8 mouse cellular contexts compared by ENCODE assay signal in the genomic region with DNA sequence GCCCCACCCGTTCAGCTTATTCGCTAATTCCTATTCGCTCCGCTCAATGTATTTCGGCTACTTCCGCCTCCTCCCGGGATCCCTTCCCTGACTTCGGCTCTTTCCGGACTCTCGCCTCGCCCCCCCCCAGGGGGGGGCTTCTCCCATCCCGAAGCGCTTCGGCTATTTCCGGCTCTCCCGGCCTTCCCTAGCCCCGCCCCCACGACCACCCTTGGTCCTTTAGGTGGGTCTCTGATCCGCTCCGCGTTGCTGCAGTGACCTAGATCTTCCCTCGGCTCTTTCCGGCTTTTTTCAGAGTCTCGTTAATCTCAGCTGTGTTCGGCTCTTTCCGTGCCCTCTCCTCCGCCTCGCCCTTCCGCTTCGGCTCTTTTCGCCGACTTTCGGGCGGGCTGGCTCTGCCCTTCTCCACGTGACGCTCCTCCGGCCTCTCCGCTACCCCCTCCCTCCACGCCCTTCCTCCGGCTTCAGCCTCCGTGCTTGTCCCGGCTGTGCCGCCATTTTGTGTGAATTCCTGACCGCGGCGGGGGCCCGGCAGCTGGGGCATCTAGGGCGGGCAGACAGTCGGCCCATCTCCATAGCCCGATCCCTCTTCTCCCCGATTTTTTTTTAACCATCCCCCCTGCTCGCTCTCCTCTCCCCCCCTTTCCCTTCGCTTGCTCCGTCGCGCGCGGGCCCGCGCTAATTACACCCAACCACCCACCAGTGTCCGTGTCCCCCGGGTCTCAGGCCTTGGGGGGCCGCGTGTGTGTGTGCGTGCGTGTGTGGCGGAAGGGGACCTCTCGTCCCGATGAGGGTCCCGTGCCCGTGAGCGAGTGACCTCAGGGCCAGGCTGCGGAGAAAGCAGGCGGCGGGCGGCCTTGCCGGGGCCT. TPM values are rescaled to one million over a fixed set of nuclear protein-coding genes. Genes with fewer than 3 reads are reported as not detected.
A peak's percentile ranks its signal among the peaks of the same experiment; 100 is the strongest.
DNase-seq lines count a peak whose midpoint lies in the region; ATAC-seq and TF ChIP-seq lines count a peak whose summit lies in the region.

No protein-coding gene starts in this region.

- peak; percentile 52 for TF ChIP-seq POLR2A in CH12.LX (IDR thresholded peaks at IDR 0.05; ENCODE audit: low read depth, low read length)
- peak; percentile 86 for TF ChIP-seq POLR2A in testis, adult 2 months (IDR thresholded peaks at IDR 0.05; ENCODE audit: control insufficient read depth, low read depth, low read length)

- H3K4me3 ChIP-seq in CH12.LX (replicated peaks in 1 of 3; ENCODE audit: low read depth in 2 of 3, low read length in 2 of 3, poor library complexity in 1 of 3), result peak overlapping the region; percentile 87 to 91 (median 90)
- peak overlapping the region; percentile 92 for H3K4me3 ChIP-seq in forebrain, embryonic 11.5 days (ENCODE audit: low read depth, low read length)
- peak overlapping the region; percentile 93 for H3K4me3 ChIP-seq in heart, embryonic 16.5 days (ENCODE audit: low read length)
- H3K4me3 ChIP-seq in liver, embryonic 16.5 days (ENCODE audit: low read depth, low read length), result peak overlapping the region; percentile 91
- peak overlapping the region; percentile 93 for H3K4me3 ChIP-seq in neural tube, embryonic 13.5 days
- H3K4me3 ChIP-seq in testis, adult 2 months (ENCODE audit: control insufficient read depth, low read depth, low read length), result peak overlapping the region; percentile 93

- peak overlapping the region; percentile 99 for H3K9ac ChIP-seq in CH12.LX (ENCODE audit: insufficient read depth, low read depth)
- H3K9ac ChIP-seq in forebrain, embryonic 11.5 days (ENCODE audit: low read length), result peak overlapping the region; percentile 100
- H3K9ac ChIP-seq in heart, embryonic 16.5 days (ENCODE audit: low read length), result peak overlapping the region; percentile 100
- peak overlapping the region; percentile 100 for H3K9ac ChIP-seq in liver, embryonic 16.5 days (ENCODE audit: low read depth, low read length)
- peak overlapping the region; percentile 100 for H3K9ac ChIP-seq in neural tube, embryonic 13.5 days

- peak overlapping the region; percentile 98 for H3K27ac ChIP-seq in CH12.LX (ENCODE audit: insufficient read depth, low read depth)
- peak overlapping the region; percentile 100 for H3K27ac ChIP-seq in forebrain, embryonic 11.5 days (ENCODE audit: low read depth, low read length)
- H3K27ac ChIP-seq in heart, embryonic 16.5 days (ENCODE audit: low read length), result peak overlapping the region; percentile 100
- H3K27ac ChIP-seq in liver, embryonic 16.5 days (ENCODE audit: low read length), result peak overlapping the region; percentile 100
- peak overlapping the region; percentile 100 for H3K27ac ChIP-seq in neural tube, embryonic 13.5 days (replicated peaks)
- H3K27ac ChIP-seq in testis, adult 2 months (ENCODE audit: control insufficient read depth, insufficient read depth, low read depth, low read length), result peak overlapping the region; percentile 98

- H3K4me1 ChIP-seq in CH12.LX (ENCODE audit: control insufficient read depth in 1 of 2, insufficient read depth in 2 of 2), result peaks cover 2 to 20% of the 10 kb centered on the region in 2 experiments; a peak in 2 of 4 replicates
- H3K4me1 ChIP-seq in forebrain, embryonic 11.5 days (replicated peaks; ENCODE audit: control insufficient read depth, insufficient read depth, low read length), result peaks cover 10% of the 10 kb centered on the region; the same call in 1 of the 2 replicates
- H3K4me1 ChIP-seq in heart, embryonic 16.5 days (ENCODE audit: control insufficient read depth, insufficient read depth, low read length), result peaks cover 22% of the 10 kb centered on the region
- peaks cover 26% of the 10 kb centered on the region for H3K4me1 ChIP-seq in liver, embryonic 16.5 days (ENCODE audit: control insufficient read depth, low read depth, low read length)
- H3K4me1 ChIP-seq in neural tube, embryonic 13.5 days (replicated peaks), result peaks cover 27% of the 10 kb centered on the region
- H3K4me1 ChIP-seq in testis, adult 2 months (ENCODE audit: control insufficient read depth, insufficient read depth, low read length), result peaks cover 23% of the 10 kb centered on the region

- under 1% methylated on average over 76 of the region's 77 CpGs for WGBS in forebrain, embryonic 11.5 days
- 1% methylated on average over 77 of the region's 77 CpGs for WGBS in heart, embryonic 16.5 days
- WGBS in liver, embryonic 16.5 days (ENCODE audit: insufficient replicate concordance), result under 1% methylated on average over 77 of the region's 77 CpGs
- under 1% methylated on average over 77 of the region's 77 CpGs for WGBS in neural tube, embryonic 13.5 days

- ATAC-seq in forebrain, embryonic 11.5 days (replicated peaks; ENCODE audit: low FRiP score), result peak; percentile 91
- ATAC-seq in heart, embryonic 16.5 days (replicated peaks; ENCODE audit: extremely low read depth, insufficient read depth, low FRiP score), result peak; percentile 86
- ATAC-seq in liver, embryonic 16.5 days (ENCODE audit: low read depth), result peak; percentile 80
- ATAC-seq in neural tube, embryonic 13.5 days (ENCODE audit: low read depth), result peak; percentile 95

- H3K36me3 ChIP-seq in CH12.LX (replicated peaks in 1 of 2; ENCODE audit: control insufficient read depth in 1 of 2, insufficient read depth in 1 of 2, low read length in 1 of 2), result peaks cover 0 to 5% of the 10 kb centered on the region in 2 experiments
- H3K36me3 ChIP-seq in forebrain, embryonic 11.5 days (ENCODE audit: control insufficient read depth, insufficient read depth, low read length), result no peaks in the 10 kb centered on the region
- H3K36me3 ChIP-seq in heart, embryonic 16.5 days (ENCODE audit: control insufficient read depth, insufficient read depth), result no peaks in the 10 kb centered on the region
- H3K36me3 ChIP-seq in liver, embryonic 16.5 days (ENCODE audit: control insufficient read depth, insufficient read depth), result no peaks in the 10 kb centered on the region
- H3K36me3 ChIP-seq in neural tube, embryonic 13.5 days, result no peaks in the 10 kb centered on the region
- H3K36me3 ChIP-seq in testis, adult 2 months (ENCODE audit: control insufficient read depth, insufficient read depth, low read length), result no peaks in the 10 kb centered on the region; the same call in none of the 2 replicates

- dilution Hi-C loops in CH12.LX (cut with MboI; ENCODE audit: extremely low pct_ligation_motif_present, extremely low pct_unique_long_range_greater_than_20kb, low sequenced_read_pairs), result no loop called here

- in situ Hi-C loops in CH12.LX (cut with MboI; ENCODE audit: low pct_ligation_motif_present, low pct_unique_long_range_greater_than_20kb, low sequenced_read_pairs), result loop anchor here (5.0 kb wide), 2 partner anchors 32 to 67 kb away; no protein-coding TSS in a partner anchor

- no peak for TF ChIP-seq CTCF in CH12.LX (conservative IDR thresholded peaks at IDR 0.05 in 1 of 2, IDR thresholded peaks at IDR 0.05 in 1 of 2; ENCODE audit: low read depth in 2 of 2, low read length in 2 of 2)
- no peak for TF ChIP-seq CTCF in testis, adult 2 months (IDR thresholded peaks at IDR 0.05; ENCODE audit: control insufficient read depth, insufficient read depth, insufficient replicate concordance, low read depth, low read length)

- H3K79me2 ChIP-seq in CH12.LX (replicated peaks; ENCODE audit: control insufficient read depth, extremely low read depth, insufficient read depth, poor library complexity, severe bottlenecking), result peaks cover 28% of the 10 kb centered on the region

- 0 out of 2 replicates have a peak overlapping the region, but pooled peaks have one; percentile 17 for H3K4me2 ChIP-seq in CH12.LX (ENCODE audit: insufficient read depth, low read depth, poor library complexity, severe bottlenecking)
- peak overlapping the region; percentile 100 for H3K4me2 ChIP-seq in forebrain, embryonic 11.5 days (ENCODE audit: low read depth, low read length, severe bottlenecking)
- peak overlapping the region; percentile 81 for H3K4me2 ChIP-seq in heart, embryonic 16.5 days (ENCODE audit: low read depth, low read length)
- peak overlapping the region; percentile 84 for H3K4me2 ChIP-seq in liver, embryonic 16.5 days (ENCODE audit: low read depth, low read length)
- peak overlapping the region; percentile 77 for H3K4me2 ChIP-seq in neural tube, embryonic 13.5 days

- TF ChIP-seq RAD21 in CH12.LX (IDR thresholded peaks at IDR 0.05; ENCODE audit: low read depth, low read length), result no peak

- no peaks in the 10 kb centered on the region for H3K27me3 ChIP-seq in CH12.LX (replicated peaks)
- no peaks in the 10 kb centered on the region for H3K27me3 ChIP-seq in forebrain, embryonic 11.5 days (ENCODE audit: control insufficient read depth, insufficient read depth, low read length)
- H3K27me3 ChIP-seq in heart, embryonic 16.5 days (ENCODE audit: control insufficient read depth, insufficient read depth, low read length), result no peaks in the 10 kb centered on the region
- H3K27me3 ChIP-seq in liver, embryonic 16.5 days (ENCODE audit: control insufficient read depth, insufficient read depth, low read depth, low read length), result no peaks in the 10 kb centered on the region
- no peaks in the 10 kb centered on the region for H3K27me3 ChIP-seq in neural tube, embryonic 13.5 days
- no peaks in the 10 kb centered on the region for H3K27me3 ChIP-seq in testis, adult 2 months (ENCODE audit: control insufficient read depth, insufficient read depth, low read length)

- no peak for TF ChIP-seq EP300 in CH12.LX (IDR thresholded peaks at IDR 0.05; ENCODE audit: low read length)

- no peaks in the 10 kb centered on the region for H3K9me3 ChIP-seq in CH12.LX (replicated peaks; ENCODE audit: low read length)
- no peaks in the 10 kb centered on the region for H3K9me3 ChIP-seq in forebrain, embryonic 11.5 days (ENCODE audit: control insufficient read depth, low read length)
- no peaks in the 10 kb centered on the region for H3K9me3 ChIP-seq in heart, embryonic 16.5 days (replicated peaks; ENCODE audit: control insufficient read depth, low read length)
- no peaks in the 10 kb centered on the region for H3K9me3 ChIP-seq in liver, embryonic 16.5 days (replicated peaks; ENCODE audit: control insufficient read depth, low read length)
- no peaks in the 10 kb centered on the region for H3K9me3 ChIP-seq in neural tube, embryonic 13.5 days

- peak; percentile 95 for DNase-seq in CH12.LX (ENCODE audit: extremely low read depth)
- peak; percentile 96 for DNase-seq in c-Kit-positive CD71-positive TER-119-negative erythroid progenitor cells, embryonic 14.5 days (ENCODE audit: low read depth)
- peak; percentile 99 for DNase-seq in forebrain, embryonic 11.5 days (ENCODE audit: low spot score)
- DNase-seq in kidney, postnatal 36 days, result peak; percentile 98 to 99

RNA-seq across cellular contexts. Expression of a gene that starts 0.7 kb away (rescaled TPM):
- total RNA-seq in CH12.LX (2012; rRNA removed) (26.8 and 30.4 TPM in 2 replicates), CH12.LX (2014; rRNA removed) (9.0 and 10.0 TPM in 2 replicates)
- 34.0 and 44.2 TPM in 2 replicates for polyA plus RNA-seq in CH12.LX (2012; ENCODE audit: insufficient read length, low read depth)
- polyA plus RNA-seq in forebrain, embryonic 11.5 days (2014; fragmentation: Nextera tagmentation; extraction: Ambion mirVana), result 23.9 and 24.2 TPM in 2 replicates
- 8.5 and 9.0 TPM in 2 replicates for polyA plus RNA-seq in heart, embryonic 16.5 days (2015; fragmentation: Nextera tagmentation; extraction: Ambion mirVana)
- 7.0 and 7.2 TPM in 2 replicates for polyA plus RNA-seq in liver, embryonic 16.5 days (2015; fragmentation: Nextera tagmentation; extraction: Ambion mirVana)
- polyA plus RNA-seq in neural tube, embryonic 13.5 days (2015; fragmentation: Nextera tagmentation; extraction: Ambion mirVana), result 16.8 and 19.9 TPM in 2 replicates
- polyA plus RNA-seq in testis, adult 2 months (2012; rRNA removed), result 14.4 and 17.2 TPM in 2 replicates

RNA-seq across cellular contexts. Expression of a gene that starts 12.4 kb away (rescaled TPM):
- total RNA-seq in CH12.LX (2012; rRNA removed) (146 and 181 TPM in 2 replicates), CH12.LX (2014; rRNA removed) (160 and 170 TPM in 2 replicates)
- 271 and 298 TPM in 2 replicates for polyA plus RNA-seq in CH12.LX (2012; ENCODE audit: insufficient read length, low read depth)
- polyA plus RNA-seq in forebrain, embryonic 11.5 days (2014; fragmentation: Nextera tagmentation; extraction: Ambion mirVana), result 427 and 437 TPM in 2 replicates
- 211 and 235 TPM in 2 replicates for polyA plus RNA-seq in heart, embryonic 16.5 days (2015; fragmentation: Nextera tagmentation; extraction: Ambion mirVana)
- 84.3 and 90.7 TPM in 2 replicates for polyA plus RNA-seq in liver, embryonic 16.5 days (2015; fragmentation: Nextera tagmentation; extraction: Ambion mirVana)
- polyA plus RNA-seq in neural tube, embryonic 13.5 days (2015; fragmentation: Nextera tagmentation; extraction: Ambion mirVana), result 264 and 281 TPM in 2 replicates
- polyA plus RNA-seq in testis, adult 2 months (2012; rRNA removed), result 53.7 and 61.4 TPM in 2 replicates

RNA-seq across cellular contexts. Expression of a gene that starts 52.5 kb away (rescaled TPM):
- total RNA-seq in CH12.LX (2012; rRNA removed), result 89.1 and 97.8 TPM in 2 replicates
- total RNA-seq in CH12.LX (2014; rRNA removed), result 28.8 and 30.9 TPM in 2 replicates
- 48.9 and 54.4 TPM in 2 replicates for polyA plus RNA-seq in CH12.LX (2012; ENCODE audit: insufficient read length, low read depth)
- polyA plus RNA-seq in forebrain, embryonic 11.5 days (2014; fragmentation: Nextera tagmentation; extraction: Ambion mirVana), result 48.6 and 52.1 TPM in 2 replicates
- 81.6 and 82.1 TPM in 2 replicates for polyA plus RNA-seq in heart, embryonic 16.5 days (2015; fragmentation: Nextera tagmentation; extraction: Ambion mirVana)
- polyA plus RNA-seq in liver, embryonic 16.5 days (2015; fragmentation: Nextera tagmentation; extraction: Ambion mirVana), result 23.4 and 23.6 TPM in 2 replicates
- 54.6 and 59.0 TPM in 2 replicates for polyA plus RNA-seq in neural tube, embryonic 13.5 days (2015; fragmentation: Nextera tagmentation; extraction: Ambion mirVana)
- 3.5 and 5.6 TPM in 2 replicates for polyA plus RNA-seq in testis, adult 2 months (2012; rRNA removed)

Comparison
In these comparisons a context has a peak if more than half of its experiments do, and no peak if none do; other contexts are left out.
1. Peak in every context shown above with its lines: DNase-seq, ATAC-seq, H3K4me3 ChIP-seq and H3K27ac ChIP-seq.
2. H3K4me2 ChIP-seq: peak in every context shown above with its lines; median percentile 100 in forebrain, embryonic 11.5 days; 84 in liver, embryonic 16.5 days; 81 in heart, embryonic 16.5 days; 77 in neural tube, embryonic 13.5 days; 17 in CH12.LX.